Mouse (Mus musculus): ENCODE results near the gene Extl1.
"Not testable (repeated sequence)": the region's sequence is repeated elsewhere in the genome, so short reads cannot be mapped to it uniquely, and the experiment has no call there.

DNA sequence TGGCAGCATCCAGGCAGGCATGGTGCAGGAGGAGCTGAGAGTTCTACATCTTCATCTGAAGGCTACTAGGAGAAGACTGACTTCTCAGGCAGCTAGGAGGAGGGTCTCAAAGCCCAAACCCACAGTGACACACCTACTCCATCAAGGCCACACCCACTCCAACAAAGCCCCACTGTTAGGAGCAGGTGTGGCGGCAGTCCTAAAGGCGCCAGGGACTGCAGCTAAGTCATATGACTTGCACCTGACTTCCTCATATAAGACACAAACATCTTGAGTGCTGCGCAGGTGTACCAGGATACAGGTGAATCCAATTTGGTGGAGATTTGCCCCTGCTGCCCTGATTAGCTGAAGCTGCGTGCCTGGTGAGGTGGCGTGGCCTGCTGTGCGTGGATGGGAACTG, at the start of gene Extl1:
- TF ChIP-seq CTCF (IDR thresholded peaks at IDR 0.05; ENCODE audit: borderline replicate concordance, control insufficient read depth, extremely low read depth, insufficient read depth, low read length, poor library complexity); POLR2A (IDR thresholded peaks at IDR 0.05; ENCODE audit: control insufficient read depth, extremely low read depth, insufficient read depth, low read length, poor library complexity): not testable (repeated sequence)
